Mouse (Mus musculus) gastrocnemius, postnatal 14 days (tissue): Measurements from ENCODE around the gene Dclre1c. TPM values are rescaled to one million over a fixed set of nuclear protein-coding genes. Genes with fewer than 3 reads are reported as not detected.

ENCODE experiments used
- DNase-seq: peaks from one replicate; pipeline ENCODE4 v3.0.0; 2021; ENCODE audit warnings: mixed read lengths
- intact Hi-C: fragments of 180-260 bp; cut with DNase I; formaldehyde crosslinking; loops from one replicate; pipeline ENCODE4 v1.15.1; 2025; ENCODE audit warnings: low total_unique reads
- total RNA-seq, 2 experiments: library from RNA; stranded (reverse); gene quantifications; 2 replicates each; pipeline ENCODE4 v1.2.3; 2021

Dclre1c gene
- total RNA-seq, 2 experiments from 2014 or later = 2.0 to 2.2 TPM

GRCm38 (mm10) chr2:3473891-3474290 is 50.0 kb downstream of the Dclre1c start:
- intact Hi-C loops = no loop called here
- no peak for DNase-seq

GRCm38 (mm10) chr2:3474361-3474805 is 50.5 kb downstream of the Dclre1c start:
- intact Hi-C loops = no loop called here

GRCm38 (mm10) chr2:3474861-3475283 is 50.9 kb downstream of the Dclre1c start, which contains the start of gene Suv39h2:
Gene Suv39h2, minus strand, starts transcription at chr2:3475031.
- DNase-seq = peak; percentile 98
- intact Hi-C loops = no loop called here

More at GRCm38 (mm10) chr2:3474361-3474805, 50.5 kb downstream of the Dclre1c start:
- peak; percentile 34 for DNase-seq

GRCm38 (mm10) chr2:3475746-3476251 is 51.9 kb downstream of the Dclre1c start:
- intact Hi-C loops = no loop called here
- DNase-seq = no peak

GRCm38 (mm10) chr2:3480239-3480638 is 56.3 kb downstream of the Dclre1c start:
- intact Hi-C loops = no loop called here
- DNase-seq = no peak

GRCm38 (mm10) chr2:3489816-3490215 is 65.9 kb downstream of the Dclre1c start:
- intact Hi-C loops = no loop called here
- no peak for DNase-seq

- DNase-seq = no peak
- intact Hi-C loops = no loop called here
These were observed 70.0 kb downstream of the Dclre1c start for GRCm38 (mm10) chr2:3493833-3494409.

- intact Hi-C loops = no loop called here
- no peak for DNase-seq
These were observed 75.6 kb downstream of the Dclre1c start for GRCm38 (mm10) chr2:3499543-3499942.

GRCm38 (mm10) chr2:3500886-3501285 is 77.0 kb downstream of the Dclre1c start:
- DNase-seq = no peak
- intact Hi-C loops = no loop called here

GRCm38 (mm10) chr2:3512076-3512475 is 88.1 kb downstream of the Dclre1c start:
- DNase-seq = no peak
- intact Hi-C loops = no loop called here

GRCm38 (mm10) chr2:3512552-3513454 is 88.9 kb downstream of the Dclre1c start, which contains the start of the genes Gm45902, Hspa14 and Cdnf:
Gene Gm45902, minus strand, starts transcription at chr2:3512790.
Gene Hspa14, minus strand, starts transcription at chr2:3512814.
Gene Cdnf, plus strand, starts transcription at chr2:3513030.
- intact Hi-C loops = no loop called here
- peak; percentile 93 for DNase-seq

Other genes starting within 250 kb of the Dclre1c start
- 1 to 10 TPM; 7.4 to 9.6 TPM for gene Nmt2, start 139.9 kb upstream of the Dclre1c start, total RNA-seq
- 1 to 10 TPM; 5.2 to 5.6 TPM for gene Rpp38, start 91.5 kb upstream of the Dclre1c start, total RNA-seq
- gene Acbd7, start 88.0 kb upstream of the Dclre1c start, total RNA-seq = under 1 TPM; 0.43 to 0.64 TPM
- not detected for gene Olah, start 26.9 kb upstream of the Dclre1c start, total RNA-seq
- not detected for gene Meig1, start 1.5 kb upstream of the Dclre1c start, total RNA-seq
- gene Suv39h2, start 50.9 kb downstream of the Dclre1c start, total RNA-seq = 1 to 10 TPM in 1 of 2 experiments, under 1 TPM in 1; 0.78 to 1.6 TPM
- 1 to 10 TPM; 1.1 to 1.2 TPM for gene Gm45902, start 88.7 kb downstream of the Dclre1c start, total RNA-seq
- 10 to 100 TPM; 14.8 to 16.1 TPM for gene Hspa14, start 88.7 kb downstream of the Dclre1c start, total RNA-seq
- gene Cdnf, start 88.9 kb downstream of the Dclre1c start, total RNA-seq = 10 to 100 TPM; 22.1 to 24.0 TPM
- 1 to 10 TPM; 5.1 to 7.3 TPM for gene Fam107b, start 146.4 kb downstream of the Dclre1c start, total RNA-seq